Mouse (Mus musculus) layer of hippocampus, adult 11-12 months (tissue): Measurements from ENCODE around the gene Slc16a11.

Source experiments
- DNase-seq: peaks from one replicate; pipeline ENCODE4 v3.0.0; 2022; ENCODE audit warnings: low spot score

Gene Slc16a11

GRCm38 (mm10) chr11:70201691-70202090 is 10.9 kb upstream of the Slc16a11 start:
- peak; percentile 78 for DNase-seq

- no peak for DNase-seq
Observed at GRCm38 (mm10) chr11:70206801-70207200, 5.8 kb upstream of the Slc16a11 start.

GRCm38 (mm10) chr11:70207283-70207682 is 5.3 kb upstream of the Slc16a11 start:
- no peak for DNase-seq

GRCm38 (mm10) chr11:70208778-70209388 is 3.7 kb upstream of the Slc16a11 start:
- DNase-seq: no peak

GRCm38 (mm10) chr11:70210681-70211080 is 1.9 kb upstream of the Slc16a11 start:
- no peak for DNase-seq

GRCm38 (mm10) chr11:70211972-70212371 is 580 bp upstream of the Slc16a11 start:
- DNase-seq: no peak

- peak; percentile 76 for DNase-seq
Observed at GRCm38 (mm10) chr11:70212896-70213295, 344 bp downstream of the Slc16a11 start.

GRCm38 (mm10) chr11:70213736-70214135 is 1.2 kb downstream of the Slc16a11 start:
- DNase-seq: peak; percentile 38

- peak; percentile 27 for DNase-seq
Observed at GRCm38 (mm10) chr11:70214191-70214855, 1.8 kb downstream of the Slc16a11 start.

- DNase-seq: no peak
Observed at GRCm38 (mm10) chr11:70214856-70215209, 2.3 kb downstream of the Slc16a11 start.

- DNase-seq: peak; percentile 19
Observed at GRCm38 (mm10) chr11:70215301-70215700, 2.7 kb downstream of the Slc16a11 start.

- DNase-seq: no peak
Observed at GRCm38 (mm10) chr11:70216103-70216502, 3.6 kb downstream of the Slc16a11 start.

GRCm38 (mm10) chr11:70218039-70218438 is 5.5 kb downstream of the Slc16a11 start:
- DNase-seq: no peak

- no peak for DNase-seq
Observed at GRCm38 (mm10) chr11:70218741-70219470, 6.4 kb downstream of the Slc16a11 start.

GRCm38 (mm10) chr11:70219873-70220272 is 7.3 kb downstream of the Slc16a11 start:
- DNase-seq: no peak

- no peak for DNase-seq
Observed at GRCm38 (mm10) chr11:70220323-70220722, 7.8 kb downstream of the Slc16a11 start.

- peak; percentile 97 for DNase-seq
Observed at GRCm38 (mm10) chr11:70220731-70221602, 8.4 kb downstream of the Slc16a11 start, which contains the start of gene Slc16a13. TSS of gene Slc16a13 (minus strand) at chr11:70221064.

GRCm38 (mm10) chr11:70221603-70222500 is 9.3 kb downstream of the Slc16a11 start:
- DNase-seq: no peak

- no peak for DNase-seq
Observed at GRCm38 (mm10) chr11:70223724-70224123, 11.2 kb downstream of the Slc16a11 start.

- no peak for DNase-seq
Observed at GRCm38 (mm10) chr11:70225798-70226601, 13.4 kb downstream of the Slc16a11 start.
